Mouse (Mus musculus) neutrophil, adult 5-6 weeks (primary cell): ENCODE data around the gene Arfip2. TPM values are rescaled to one million over a fixed set of nuclear protein-coding genes. Genes with fewer than 3 reads are reported as not detected.

Source experiments
- ATAC-seq: fragments of 151-379, 151-347 bp; 2 replicates; pipeline ENCODE4 v1.8.0; 2017; ENCODE audit warnings: mild to moderate bottlenecking, moderate TSS enrichment; ENCODE audit not compliant: insufficient number of reproducible peaks, poor library complexity, low FRiP score, severe bottlenecking; ENCODE audit errors: extremely low read depth
- total RNA-seq: library from RNA; stranded (forward); fragments of 200-1000 nt; gene quantifications from 2 replicates; pipeline ENCODE4 v1.2.3, GENCODE M21; 2017

Arfip2 gene
- total RNA-seq, 1 experiment from 2014 or later = 28.5 TPM

DNA sequence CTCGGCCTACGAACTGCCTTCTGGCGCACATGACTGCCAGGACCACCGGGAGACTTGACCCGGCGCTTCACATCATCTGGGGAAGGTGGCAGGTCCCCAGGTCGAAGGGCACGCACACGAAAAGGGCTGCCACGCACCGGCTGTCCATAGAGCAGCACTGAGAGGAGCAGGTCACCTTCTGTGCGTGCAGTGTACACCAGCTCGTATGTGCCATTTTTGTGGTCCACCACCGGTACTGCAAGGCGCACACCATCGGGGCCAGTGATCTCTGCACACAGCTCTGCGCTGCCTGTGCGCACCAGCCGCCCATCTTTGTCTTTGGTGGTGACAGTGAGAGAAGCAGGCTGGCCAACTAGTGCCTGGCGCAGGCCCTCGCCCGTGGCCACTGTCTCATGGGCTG lies 22.4 kb downstream of the Arfip2 start:
- ATAC-seq = no peak

- no peak for ATAC-seq
These were observed 23.7 kb downstream of the Arfip2 start for GRCm38 (mm10) chr7:105616561-105616960.

DNA sequence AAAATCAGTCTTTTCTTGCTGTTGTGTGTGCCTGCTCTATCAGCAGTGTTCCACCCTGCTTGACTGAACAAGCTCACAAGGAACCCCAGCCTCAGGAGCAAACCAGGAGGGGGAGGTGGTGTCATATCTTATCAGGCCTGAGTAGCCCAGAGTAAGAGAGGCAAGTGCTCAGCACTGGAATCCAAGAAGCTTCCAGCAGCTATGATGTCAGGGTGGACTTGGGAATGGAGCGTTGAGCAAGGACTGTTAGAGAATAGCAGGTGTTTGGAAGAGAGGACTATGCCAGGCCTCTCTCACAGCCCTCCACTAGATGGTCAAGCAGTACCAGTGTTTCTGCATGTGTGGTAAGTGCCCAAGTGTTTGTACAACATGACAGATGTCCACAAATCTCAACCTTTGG lies 24.5 kb downstream of the Arfip2 start:
- no peak for ATAC-seq

DNA sequence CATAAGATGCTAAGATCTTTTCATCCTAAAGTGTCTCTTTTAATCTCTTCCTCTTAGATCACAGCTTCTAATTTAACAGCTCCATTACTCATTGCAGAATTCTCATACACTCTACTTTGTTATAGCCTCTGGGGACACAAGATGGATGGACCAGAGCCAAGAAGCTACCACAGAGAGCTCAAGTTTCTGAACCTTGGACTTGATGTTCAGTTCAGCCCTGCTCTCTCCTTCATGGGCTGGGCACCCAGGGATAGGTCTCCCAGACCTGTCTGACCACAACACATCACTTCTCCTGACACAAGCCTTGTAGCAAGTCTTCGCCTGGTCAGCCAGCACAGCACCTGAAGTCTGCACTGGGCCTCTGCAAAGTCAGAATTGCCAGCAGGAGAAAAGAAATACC lies 25.8 kb downstream of the Arfip2 start:
- no peak for ATAC-seq

- ATAC-seq = no peak
These were observed 28.4 kb downstream of the Arfip2 start for GRCm38 (mm10) chr7:105611767-105612166.

DNA sequence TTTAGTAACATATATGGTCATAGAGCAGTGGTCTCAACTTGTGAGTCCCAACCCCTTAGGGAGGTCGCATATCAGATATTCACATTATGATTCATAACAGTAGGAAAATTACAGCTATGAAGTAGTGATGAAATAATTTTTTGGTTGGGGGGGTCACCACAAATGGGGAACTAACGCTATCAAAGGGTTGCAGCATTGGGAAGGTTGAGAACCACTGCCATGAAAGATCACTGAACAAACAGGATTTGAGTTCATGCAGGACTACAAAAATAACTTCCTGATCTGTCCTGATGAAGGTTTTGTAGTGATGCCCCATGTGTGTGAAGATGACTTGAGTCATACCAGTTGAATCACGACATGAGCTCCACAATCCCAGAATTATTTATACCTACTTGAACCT lies 31.7 kb downstream of the Arfip2 start:
- ATAC-seq = no peak

- peak; percentile 66; the same call in 1 of the 2 replicates for ATAC-seq
These were observed 37.2 kb downstream of the Arfip2 start for GRCm38 (mm10) chr7:105602860-105603623.

DNA sequence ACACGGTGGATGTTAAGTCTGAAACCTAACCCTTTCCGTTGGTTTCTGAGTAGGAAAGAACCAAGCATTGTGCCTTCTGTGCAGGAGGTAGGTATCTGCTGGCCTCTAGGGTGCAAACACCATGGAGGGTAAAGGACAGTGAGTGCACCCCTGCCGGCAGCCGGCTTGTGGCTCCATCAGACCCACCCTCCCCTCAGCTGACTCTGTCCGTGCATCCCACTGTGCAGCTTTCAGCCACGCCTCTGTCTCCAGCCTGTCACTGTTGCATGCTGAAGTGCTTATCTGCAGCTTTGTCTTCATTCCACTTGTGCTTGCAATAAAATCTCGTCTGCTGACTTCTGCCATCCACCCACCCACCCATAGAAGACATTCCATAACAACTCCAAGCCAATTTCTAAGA lies 50.1 kb downstream of the Arfip2 start:
- no peak for ATAC-seq

DNA sequence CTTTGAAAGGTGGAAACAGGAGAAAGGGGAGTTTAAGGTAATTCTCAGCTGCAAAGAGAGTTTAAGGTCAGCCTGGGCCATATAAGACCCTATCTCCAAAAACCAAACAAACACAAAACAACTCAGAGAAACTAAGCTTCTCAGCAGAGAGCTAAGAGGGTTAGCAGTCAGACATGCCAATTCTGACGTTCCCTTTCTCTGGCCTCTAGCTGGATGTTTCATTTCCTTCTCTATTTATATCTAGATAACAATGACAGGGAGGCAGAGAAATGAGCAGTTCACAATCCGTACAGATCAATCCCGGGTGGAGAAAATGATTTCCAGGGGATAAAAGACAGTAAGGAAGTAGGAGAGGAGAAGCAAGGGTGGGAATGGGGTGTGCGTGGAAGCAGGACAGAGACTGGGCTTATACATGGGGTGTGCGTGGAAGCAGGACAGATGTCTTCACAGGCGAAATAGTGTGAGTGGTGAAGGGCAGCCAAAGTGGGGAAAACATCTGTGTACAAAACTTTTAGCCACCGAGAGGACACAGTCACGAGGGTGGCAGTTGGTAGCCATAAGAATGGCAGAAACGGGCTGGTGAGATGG lies 51.8 kb downstream of the Arfip2 start:
- no peak for ATAC-seq

Other genes with a start within 250 kb of the Arfip2 start
- gene Fam160a2, start 240.4 kb downstream of the Arfip2 start, total RNA-seq = 57.8 and 59.1 TPM in 2 replicates
- gene Cnga4, start 235.8 kb downstream of the Arfip2 start, total RNA-seq = not detected in 2 replicates
- not detected in 2 replicates for gene Cckbr, start 214.7 kb downstream of the Arfip2 start, total RNA-seq
- not detected in 2 replicates for gene Cavin3, start 158.1 kb downstream of the Arfip2 start, total RNA-seq
- 19.6 and 26.4 TPM in 2 replicates for gene Smpd1, start 86.1 kb downstream of the Arfip2 start, total RNA-seq
- 1.8 and 5.6 TPM in 2 replicates for gene Apbb1, start 58.8 kb downstream of the Arfip2 start, total RNA-seq
- gene Hpx, start 40.3 kb downstream of the Arfip2 start, total RNA-seq = not detected in 2 replicates
- 23.3 and 23.5 TPM in 2 replicates for gene Trim3, start 6.8 kb downstream of the Arfip2 start, total RNA-seq
- gene Timm10b, start 360 bp downstream of the Arfip2 start, total RNA-seq = 102 and 144 TPM in 2 replicates
- gene Gm45799, start 136 bp upstream of the Arfip2 start, total RNA-seq = 4.7 and 16.1 TPM in 2 replicates
- gene Dnhd1, start 10.4 kb upstream of the Arfip2 start, total RNA-seq = 9.4 and 11.7 TPM in 2 replicates
- 125 and 168 TPM in 2 replicates for gene Ilk, start 96.2 kb upstream of the Arfip2 start, total RNA-seq
- gene Rrp8, start 97.0 kb upstream of the Arfip2 start, total RNA-seq = 21.3 and 30.6 TPM in 2 replicates
- gene Taf10, start 103.9 kb upstream of the Arfip2 start, total RNA-seq = 82.6 and 111 TPM in 2 replicates
- 21.6 and 27.6 TPM in 2 replicates for gene Tpp1, start 111.8 kb upstream of the Arfip2 start, total RNA-seq
- gene Dchs1, start 147.2 kb upstream of the Arfip2 start, total RNA-seq = not detected in 2 replicates
- 32.5 and 44.4 TPM in 2 replicates for gene Mrpl17, start 170.7 kb upstream of the Arfip2 start, total RNA-seq